In the genomic region with DNA sequence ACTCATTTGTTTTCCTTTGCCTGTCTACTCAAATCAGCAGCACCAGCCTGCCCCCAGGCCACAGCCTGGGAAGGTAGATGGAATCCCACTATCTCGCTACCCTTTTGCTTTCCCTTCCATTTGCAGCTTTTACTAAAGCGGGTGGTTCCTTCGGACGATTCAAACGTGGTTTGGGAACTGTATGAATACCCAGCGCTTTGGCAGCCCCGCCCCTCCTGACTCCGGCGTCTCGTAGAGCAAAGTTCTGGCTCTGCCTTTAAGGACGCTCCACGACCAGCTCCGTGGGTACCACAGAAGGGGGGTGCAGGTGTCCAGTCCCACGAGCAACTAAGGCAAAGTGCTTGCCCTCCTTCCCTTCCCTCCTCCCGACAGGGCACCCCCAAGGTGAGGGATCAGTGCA, we compare ENCODE assay signal across 9 mouse cellular contexts. TPM values are rescaled to one million over a fixed set of nuclear protein-coding genes. Genes with fewer than 3 reads are reported as not detected.
DNase-seq lines count a peak whose midpoint lies in the region; ATAC-seq and TF ChIP-seq lines count a peak whose summit lies in the region.
"Not testable (repeated sequence)": the region's sequence is repeated elsewhere in the genome, so short reads cannot be mapped to it uniquely, and the experiment has no call there.
"Had no signal": no experiment of that assay in that cellular context is flagged by ENCODE, and none has a peak within 500 bp of the region (broad histone marks: within the 10 kb centered on the region; RNA-seq: fewer than 3 reads in every experiment).

No protein-coding gene starts in this region.

- peak overlapping the region; percentile 63 for H3K4me3 ChIP-seq in heart, embryonic 14.5 days (ENCODE audit: control insufficient read depth in 1 of 2, insufficient read depth in 1 of 2, low read depth in 1 of 2, low read length in 2 of 2)
- peak overlapping the region; percentile 68 for H3K4me3 ChIP-seq in limb, embryonic 14.5 days (replicated peaks; ENCODE audit: low read length)
- H3K4me3 ChIP-seq in neural tube, embryonic 14.5 days (ENCODE audit: low read depth, low read length) = peak overlapping the region; percentile 48

- peaks cover 42 to 53% of the 10 kb centered on the region in 2 experiments for H3K4me1 ChIP-seq in heart, embryonic 14.5 days (ENCODE audit: control insufficient read depth in 2 of 2, insufficient read depth in 2 of 2, low read length in 2 of 2)
- not testable (repeated sequence) for H3K4me1 ChIP-seq in limb, embryonic 14.5 days (ENCODE audit: control insufficient read depth, insufficient read depth, low read length); neural tube, embryonic 14.5 days (ENCODE audit: control insufficient read depth, insufficient read depth, low read length)

- 0% methylated on average over 14 of the region's 15 CpGs for WGBS in heart, embryonic 14.5 days
- 2% methylated on average over 14 of the region's 15 CpGs for WGBS in limb, embryonic 14.5 days
- WGBS in neural tube, embryonic 14.5 days = 1% methylated on average over 13 of the region's 15 CpGs

- peak; percentile 41 for ATAC-seq in erythroblast, adult 5-6 weeks (replicated peaks; ENCODE audit: low FRiP score, poor library complexity, severe bottlenecking)
- not testable (repeated sequence) for ATAC-seq in heart, embryonic 14.5 days (ENCODE audit: insufficient number of reproducible peaks, insufficient read depth, low FRiP score, low read depth); limb, embryonic 14.5 days (ENCODE audit: low FRiP score, low read depth); neural tube, embryonic 14.5 days (ENCODE audit: low read depth)

- H3K36me3 ChIP-seq in heart, embryonic 14.5 days (ENCODE audit: control insufficient read depth, insufficient read depth, low read length) = peaks cover 24% of the 10 kb centered on the region
- H3K36me3 ChIP-seq in limb, embryonic 14.5 days (ENCODE audit: control insufficient read depth, insufficient read depth, low read length) = peaks cover 36% of the 10 kb centered on the region
- peaks cover 20% of the 10 kb centered on the region for H3K36me3 ChIP-seq in neural tube, embryonic 14.5 days (ENCODE audit: control insufficient read depth, insufficient read depth, low read length)

- H3K4me2 ChIP-seq in heart, embryonic 14.5 days (ENCODE audit: low read length) = peak overlapping the region; percentile 76
- peak overlapping the region; percentile 79 for H3K4me2 ChIP-seq in limb, embryonic 14.5 days (replicated peaks; ENCODE audit: low read depth, low read length, severe bottlenecking)
- H3K4me2 ChIP-seq in neural tube, embryonic 14.5 days (ENCODE audit: low read depth, low read length) = peak overlapping the region; percentile 60

- not testable (repeated sequence) for TF ChIP-seq POLR2A in limb, embryonic 14.5 days (IDR thresholded peaks at IDR 0.05; ENCODE audit: borderline replicate concordance, extremely low read depth, insufficient read depth, insufficient read length)

- H3K9me3 ChIP-seq in heart, embryonic 14.5 days (ENCODE audit: control insufficient read depth, low read length); limb, embryonic 14.5 days (ENCODE audit: control insufficient read depth, low read length); neural tube, embryonic 14.5 days (ENCODE audit: control insufficient read depth, low read length): not testable (repeated sequence)

- peak; percentile 48 for DNase-seq in adrenal gland, adult 2 months
- peak; percentile 43 for DNase-seq in kidney, adult 18-20 months
- not testable (repeated sequence) for DNase-seq in limb, embryonic 14.5 days (ENCODE audit: low spot score)
- peak; percentile 11 for DNase-seq in lung, postnatal 36 days

- H3K27me3 ChIP-seq in heart, embryonic 14.5 days (ENCODE audit: control insufficient read depth, insufficient read depth, low read length); limb, embryonic 14.5 days (ENCODE audit: control insufficient read depth, insufficient read depth, low read length); neural tube, embryonic 14.5 days (ENCODE audit: control insufficient read depth, insufficient read depth, low read length): not testable (repeated sequence)

- peak overlapping the region; percentile 75 for H3K9ac ChIP-seq in heart, embryonic 14.5 days (ENCODE audit: low read length)
- H3K9ac ChIP-seq in limb, embryonic 14.5 days (ENCODE audit: low read depth, low read length, severe bottlenecking) = peak overlapping the region; percentile 75
- H3K9ac ChIP-seq in neural tube, embryonic 14.5 days (replicated peaks; ENCODE audit: low read depth, low read length) = peak overlapping the region; percentile 37; the same call in 1 of the 2 replicates

- peak overlapping the region; percentile 51 to 97 for H3K27ac ChIP-seq in heart, embryonic 14.5 days (replicated peaks in 1 of 2; ENCODE audit: control insufficient read depth in 1 of 2, insufficient read depth in 1 of 2, low read depth in 2 of 2, low read length in 2 of 2)
- peak overlapping the region; percentile 38; the same call in 1 of the 2 replicates for H3K27ac ChIP-seq in limb, embryonic 14.5 days (replicated peaks; ENCODE audit: low read depth, low read length)
- not testable (repeated sequence) for H3K27ac ChIP-seq in neural tube, embryonic 14.5 days (ENCODE audit: low read depth, low read length)

RNA-seq across cellular contexts. Expression of a gene that starts 0.7 kb away (rescaled TPM):
- 10 to 100 TPM; 28.5 to 43.5 TPM for total RNA-seq in adrenal gland, adult 2 months (2021)
- polyA plus RNA-seq in adrenal gland, adult 2 months (2012; rRNA removed) = 55.1 and 63.5 TPM in 2 replicates
- 13.8 and 14.2 TPM in 2 replicates for total RNA-seq in erythroblast, adult 5-6 weeks (2015; ENCODE audit: low replicate concordance)
- total RNA-seq in erythroblast, adult 5-6 weeks (2017; ENCODE audit: low replicate concordance) = 12.5 and 20.0 TPM in 2 replicates
- 167 and 173 TPM in 2 replicates for polyA plus RNA-seq in heart, embryonic 14.5 days (2014; fragmentation: Nextera tagmentation; extraction: Ambion mirVana)
- 88.5 and 113 TPM in 2 replicates for polyA plus RNA-seq in limb, embryonic 14.5 days (2012; rRNA removed)
- polyA plus RNA-seq in limb, embryonic 14.5 days (2014; fragmentation: Nextera tagmentation; extraction: Ambion mirVana) = 130 and 139 TPM in 2 replicates
- polyA plus RNA-seq in neural tube, embryonic 14.5 days (2014; fragmentation: Nextera tagmentation; extraction: Ambion mirVana) = 202 and 213 TPM in 2 replicates

RNA-seq across cellular contexts. Expression of a gene that starts 26.4 kb away (rescaled TPM):
- total RNA-seq in adrenal gland, adult 2 months (2021) = under 1 TPM; 0.86 to 0.97 TPM
- polyA plus RNA-seq in adrenal gland, adult 2 months (2012; rRNA removed) = 2.1 and 2.5 TPM in 2 replicates
- total RNA-seq in erythroblast, adult 5-6 weeks (2015; ENCODE audit: low replicate concordance) = not detected in 2 replicates
- not detected in 2 replicates for total RNA-seq in erythroblast, adult 5-6 weeks (2017; ENCODE audit: low replicate concordance)
- polyA plus RNA-seq in heart, embryonic 14.5 days (2014; fragmentation: Nextera tagmentation; extraction: Ambion mirVana) = 0.12 TPM in 1 of 2 replicates, not detected in the other
- 1.6 and 1.9 TPM in 2 replicates for polyA plus RNA-seq in limb, embryonic 14.5 days (2012; rRNA removed)
- polyA plus RNA-seq in limb, embryonic 14.5 days (2014; fragmentation: Nextera tagmentation; extraction: Ambion mirVana) = 0.55 and 0.58 TPM in 2 replicates
- 0.63 and 0.66 TPM in 2 replicates for polyA plus RNA-seq in neural tube, embryonic 14.5 days (2014; fragmentation: Nextera tagmentation; extraction: Ambion mirVana)
- total RNA-seq: megakaryocyte-erythroid progenitor cell, adult 5-6 weeks had no signal

RNA-seq across cellular contexts. Expression of a gene that starts 43.8 kb away (rescaled TPM):
- total RNA-seq in adrenal gland, adult 2 months (2021) = 10 to 100 TPM; 38.8 to 41.0 TPM
- polyA plus RNA-seq in adrenal gland, adult 2 months (2012; rRNA removed) = 84.1 and 106 TPM in 2 replicates
- total RNA-seq in erythroblast, adult 5-6 weeks (2015; ENCODE audit: low replicate concordance) = 2.3 TPM in 1 of 2 replicates, not detected in the other
- 1.4 and 2.0 TPM in 2 replicates for total RNA-seq in erythroblast, adult 5-6 weeks (2017; ENCODE audit: low replicate concordance)
- 31.2 and 38.0 TPM in 2 replicates for polyA plus RNA-seq in heart, embryonic 14.5 days (2014; fragmentation: Nextera tagmentation; extraction: Ambion mirVana)
- polyA plus RNA-seq in limb, embryonic 14.5 days (2012; rRNA removed) = 143 and 154 TPM in 2 replicates
- 47.0 and 54.3 TPM in 2 replicates for polyA plus RNA-seq in limb, embryonic 14.5 days (2014; fragmentation: Nextera tagmentation; extraction: Ambion mirVana)
- polyA plus RNA-seq in neural tube, embryonic 14.5 days (2014; fragmentation: Nextera tagmentation; extraction: Ambion mirVana) = 96.9 and 113 TPM in 2 replicates

RNA-seq across cellular contexts. Expression of a gene that starts 44.6 kb away (rescaled TPM):
- 1 to 10 TPM; 1.4 to 3.1 TPM for total RNA-seq in adrenal gland, adult 2 months (2021)
- 1.1 and 1.6 TPM in 2 replicates for polyA plus RNA-seq in adrenal gland, adult 2 months (2012; rRNA removed)
- 0.63 TPM in 1 of 2 replicates, not detected in the other for total RNA-seq in erythroblast, adult 5-6 weeks (2015; ENCODE audit: low replicate concordance)
- not detected in 2 replicates for total RNA-seq in erythroblast, adult 5-6 weeks (2017; ENCODE audit: low replicate concordance)
- polyA plus RNA-seq in heart, embryonic 14.5 days (2014; fragmentation: Nextera tagmentation; extraction: Ambion mirVana) = 0.36 TPM in 1 of 2 replicates, not detected in the other
- polyA plus RNA-seq in limb, embryonic 14.5 days (2012; rRNA removed) = 0.19 and 0.24 TPM in 2 replicates
- polyA plus RNA-seq in limb, embryonic 14.5 days (2014; fragmentation: Nextera tagmentation; extraction: Ambion mirVana) = 0.12 and 0.32 TPM in 2 replicates
- polyA plus RNA-seq in neural tube, embryonic 14.5 days (2014; fragmentation: Nextera tagmentation; extraction: Ambion mirVana) = 0.53 and 0.66 TPM in 2 replicates
- total RNA-seq: gastrocnemius, postnatal 10 days; megakaryocyte-erythroid progenitor cell, adult 5-6 weeks had no signal
